Mouse (Mus musculus) neural tube, embryonic 11.5 days (tissue): ENCODE measurements at regions not wholly inside any gene's neighbourhood (a gene's known extent, or its start where the extent isn't known, plus 50 kb on each side); places are given as distances from the start of the nearest gene placed in this dataset.

Experiments
- ATAC-seq: fragments of 200-750 bp; cut with Nextera tagmentation; 2 replicates; pipeline ENCODE4 v1.8.0; 2017; ENCODE audit warnings: moderate number of reproducible peaks, mild to moderate bottlenecking, moderate TSS enrichment, moderate library complexity; ENCODE audit not compliant: insufficient read depth, low FRiP score, low TSS enrichment
- DNase-seq: peaks from one replicate; pipeline ENCODE4 v3.0.0-alpha.2; 2015; ENCODE audit warnings: low spot score
- H3K27ac ChIP-seq: fragments of 300-500 bp; sonication (generic); 2 replicates; pipeline ENCODE4 v1.5.1; 2014; ENCODE audit warnings: low read depth, mild to moderate bottlenecking, low read length
- H3K27me3 ChIP-seq: fragments of 300-500 bp; sonication (generic); 2 replicates; pipeline ENCODE4 v1.6.1; 2014; ENCODE audit warnings: mild to moderate bottlenecking, low read length, mixed read lengths; ENCODE audit not compliant: control insufficient read depth, insufficient read depth
- H3K36me3 ChIP-seq: fragments of 300-500 bp; sonication (generic); 2 replicates; pipeline ENCODE4 v1.6.1; 2014; ENCODE audit warnings: mild to moderate bottlenecking, low read length, moderate library complexity, mixed read lengths; ENCODE audit not compliant: control insufficient read depth, insufficient read depth
- H3K4me1 ChIP-seq: fragments of 300-500 bp; sonication (generic); 2 replicates; pipeline ENCODE4 v1.6.1; 2014; ENCODE audit warnings: low read length, mixed read lengths; ENCODE audit not compliant: control insufficient read depth, insufficient read depth
- H3K4me2 ChIP-seq: fragments of 300-500 bp; sonication (generic); 2 replicates; pipeline ENCODE4 v1.6.1; 2014; ENCODE audit warnings: low read depth, mild to moderate bottlenecking, moderate library complexity
- H3K4me3 ChIP-seq: fragments of 300-500 bp; sonication (generic); 2 replicates; pipeline ENCODE4 v1.5.1; 2014; ENCODE audit warnings: low read depth, low read length
- H3K9ac ChIP-seq: fragments of 300-500 bp; sonication (generic); 2 replicates; pipeline ENCODE4 v1.6.1; 2014; ENCODE audit warnings: mild to moderate bottlenecking, low read length
- H3K9me3 ChIP-seq: fragments of 300-500 bp; sonication (generic); 2 replicates; pipeline ENCODE4 v1.6.1; 2016; ENCODE audit warnings: low read length; ENCODE audit not compliant: control insufficient read depth
- WGBS: fragments of 180-500 bp; shearing (Covaris S2); extraction: QIAGEN DNeasy Blood & Tissue Kit; methylation state at CpG from one replicate; pipeline ENCODE4 v1.1.7; 2014; 5-methylcytosine and 5-hydroxymethylcytosine counted together

GRCm38 (mm10) chr11:19851022-19851615, 73.1 kb upstream of the Spred2 start:
- 41% methylated on average over 6 of the region's 6 CpGs for WGBS
- no peak overlapping the region for H3K4me2 ChIP-seq

GRCm38 (mm10) chr11:19861596-19861995, 62.6 kb upstream of the Spred2 start:
- no peak for DNase-seq
- no peak overlapping the region for H3K9ac ChIP-seq
- H3K4me2 ChIP-seq = no peak overlapping the region
- no peaks in the 10 kb centered on the region for H3K9me3 ChIP-seq
- H3K4me1 ChIP-seq = no peaks in the 10 kb centered on the region
- no peak overlapping the region for H3K27ac ChIP-seq
- no peaks in the 10 kb centered on the region for H3K27me3 ChIP-seq
- H3K4me3 ChIP-seq = no peak overlapping the region
- ATAC-seq = no peak
- no peaks in the 10 kb centered on the region for H3K36me3 ChIP-seq
- 87% methylated on average over 4 of the region's 4 CpGs for WGBS

More at GRCm38 (mm10) chr11:19851022-19851615, 73.1 kb upstream of the Spred2 start:
- ATAC-seq = no peak
- DNase-seq = no peak
- H3K4me3 ChIP-seq = no peak overlapping the region
- no peaks in the 10 kb centered on the region for H3K36me3 ChIP-seq
- no peaks in the 10 kb centered on the region for H3K27me3 ChIP-seq
- H3K4me1 ChIP-seq = no peaks in the 10 kb centered on the region
- no peaks in the 10 kb centered on the region for H3K9me3 ChIP-seq
- no peak overlapping the region for H3K27ac ChIP-seq
- H3K9ac ChIP-seq = no peak overlapping the region

- Histone ChIP-seq H3K27me3 (no peaks in the 10 kb centered on the region), H3K9ac (no peak overlapping the region), H3K4me1 (no peaks in the 10 kb centered on the region), H3K4me3 (no peak overlapping the region), H3K36me3 (no peaks in the 10 kb centered on the region), H3K4me2 (no peak overlapping the region), H3K9me3 (no peaks in the 10 kb centered on the region; the same call in 1 of the 2 replicates), H3K27ac (no peak overlapping the region)
- 85% methylated on average over 3 of the region's 3 CpGs for WGBS
- no peak for ATAC-seq
- DNase-seq = no peak
Observed at GRCm38 (mm10) chr11:19863327-19863726, 60.8 kb upstream of the Spred2 start.

GRCm38 (mm10) chr11:19866262-19866661, 57.9 kb upstream of the Spred2 start:
- no peak overlapping the region for H3K27ac ChIP-seq
- ATAC-seq (no peak), DNase-seq (no peak)
- no peaks in the 10 kb centered on the region for H3K27me3 ChIP-seq
- H3K4me2 ChIP-seq = no peak overlapping the region
- H3K4me1 ChIP-seq = no peaks in the 10 kb centered on the region
- H3K9ac ChIP-seq = no peak overlapping the region
- 41% methylated on average over 2 of the region's 2 CpGs for WGBS
- H3K36me3 ChIP-seq = no peaks in the 10 kb centered on the region
- no peaks in the 10 kb centered on the region; the same call in 1 of the 2 replicates for H3K9me3 ChIP-seq
- no peak overlapping the region for H3K4me3 ChIP-seq

- no peak for ATAC-seq
- H3K36me3 ChIP-seq = no peaks in the 10 kb centered on the region
- H3K27me3 ChIP-seq = no peaks in the 10 kb centered on the region
- 90% methylated on average over 3 of the region's 3 CpGs for WGBS
- H3K9ac ChIP-seq = no peak overlapping the region
- no peak overlapping the region for H3K4me3 ChIP-seq
- no peak overlapping the region for H3K4me2 ChIP-seq
- H3K4me1 ChIP-seq = no peaks in the 10 kb centered on the region
- H3K27ac ChIP-seq = no peak overlapping the region
- H3K9me3 ChIP-seq = no peaks in the 10 kb centered on the region; the same call in 1 of the 2 replicates
- no peak for DNase-seq
Observed at GRCm38 (mm10) chr11:19869671-19870070, 54.5 kb upstream of the Spred2 start.

- Histone ChIP-seq H3K4me2 (no peak overlapping the region), H3K9me3 (no peaks in the 10 kb centered on the region; the same call in 1 of the 2 replicates), H3K27me3 (no peaks in the 10 kb centered on the region), H3K9ac (no peak overlapping the region), H3K27ac (no peak overlapping the region), H3K4me3 (no peak overlapping the region), H3K4me1 (no peaks in the 10 kb centered on the region), H3K36me3 (no peaks in the 10 kb centered on the region)
- ATAC-seq = no peak
- DNase-seq = no peak
- 81% methylated on average over 7 of the region's 7 CpGs for WGBS
Observed at GRCm38 (mm10) chr11:19870136-19870535, 54.0 kb upstream of the Spred2 start.

GRCm38 (mm10) chr11:19873796-19874195, 50.4 kb upstream of the Spred2 start:
- no peak for ATAC-seq
- 90% methylated on average over 6 of the region's 6 CpGs for WGBS
- H3K4me1 ChIP-seq = no peaks in the 10 kb centered on the region

More at GRCm38 (mm10) chr11:19873796-19874195, 50.4 kb upstream of the Spred2 start:
- no peak overlapping the region for H3K27ac ChIP-seq
- H3K4me3 ChIP-seq = no peak overlapping the region
- no peak overlapping the region for H3K9ac ChIP-seq
- H3K36me3 ChIP-seq = no peaks in the 10 kb centered on the region
- no peak for DNase-seq
- H3K27me3 ChIP-seq = no peaks in the 10 kb centered on the region
- no peak overlapping the region for H3K4me2 ChIP-seq
- H3K9me3 ChIP-seq = no peaks in the 10 kb centered on the region
